ENCODE assay signal across 17 mouse cellular contexts in the genomic region with DNA sequence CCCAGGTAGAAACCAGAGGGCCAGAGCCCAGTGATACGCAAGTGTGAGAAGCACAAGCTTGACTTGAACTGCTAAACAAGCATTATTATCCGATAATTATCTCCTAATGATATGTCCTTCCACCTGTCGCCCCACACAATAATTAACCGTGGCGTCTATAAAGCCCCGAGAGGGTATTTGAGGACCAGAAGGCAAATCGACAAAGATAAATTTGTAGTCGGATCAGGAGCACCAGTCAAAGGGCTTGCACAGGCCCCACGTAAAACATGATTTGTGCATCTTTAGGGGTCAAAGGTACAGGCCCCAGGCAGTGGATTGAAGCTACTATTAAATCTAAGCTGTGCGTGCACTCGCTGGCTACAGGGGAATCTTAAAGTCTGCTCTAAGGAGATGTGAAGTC.
"Had no signal": no experiment of that assay in that cellular context is flagged by ENCODE, and none has a peak within 500 bp of the region (broad histone marks: within the 10 kb centered on the region; RNA-seq: fewer than 3 reads in every experiment).

No protein-coding gene starts in this region.

- H3K9me3 ChIP-seq: midbrain, embryonic 10.5 days; neural tube, embryonic 15.5 days had no signal

- H3K9ac ChIP-seq: lung, embryonic 14.5 days; midbrain, embryonic 13.5 days; midbrain, embryonic 15.5 days; neural tube, embryonic 13.5 days; neural tube, embryonic 15.5 days had no signal

- H3K4me3 ChIP-seq: midbrain, embryonic 10.5 days; midbrain, embryonic 13.5 days; midbrain, embryonic 15.5 days; myocyte; neural tube, embryonic 13.5 days; neural tube, embryonic 15.5 days had no signal

- DNase-seq: lung, adult 18-20 months; lung, embryonic 14.5 days; lung, postnatal 10 days; lung, postnatal 4 days; right cerebral cortex, adult 18-20 months; right cerebral cortex, postnatal 25 days; right cerebral cortex, postnatal 4 days; spleen, adult 18-20 months; thymus, adult 18-20 months; thymus, postnatal 14 days; thymus, postnatal 36 days had no signal

- H3K36me3 ChIP-seq: midbrain, embryonic 10.5 days; midbrain, embryonic 13.5 days; midbrain, embryonic 15.5 days; neural tube, embryonic 13.5 days; neural tube, embryonic 15.5 days had no signal

- H3K27me3 ChIP-seq: neural tube, embryonic 13.5 days had no signal

- H3K27ac ChIP-seq: midbrain, embryonic 10.5 days; midbrain, embryonic 13.5 days; midbrain, embryonic 15.5 days; neural tube, embryonic 13.5 days; neural tube, embryonic 15.5 days had no signal

- H3K4me2 ChIP-seq: lung, embryonic 14.5 days; midbrain, embryonic 13.5 days; midbrain, embryonic 15.5 days; neural tube, embryonic 13.5 days; neural tube, embryonic 15.5 days had no signal

- ATAC-seq: midbrain, embryonic 13.5 days; midbrain, embryonic 15.5 days had no signal
